Mouse (Mus musculus) lung, embryonic 15.5 days (tissue): ENCODE measurements around the gene Lypd9. TPM values are rescaled to one million over a fixed set of nuclear protein-coding genes. Genes with fewer than 3 reads are reported as not detected.
"Not testable (repeated sequence)": the region's sequence is repeated elsewhere in the genome, so short reads cannot be mapped to it uniquely, and the experiment has no call there.

Experiments
- ATAC-seq: fragments of 200-750 bp; cut with Nextera tagmentation; 2 replicates; pipeline ENCODE4 v1.8.0; 2017; ENCODE audit warnings: moderate number of reproducible peaks, borderline replicate concordance; ENCODE audit not compliant: low FRiP score, low TSS enrichment; ENCODE audit errors: extremely low read depth
- H3K27ac ChIP-seq: fragments of 300-500 bp; sonication (generic); 2 replicates; pipeline ENCODE4 v1.5.1; 2015; ENCODE audit warnings: moderate library complexity, mild to moderate bottlenecking, inconsistent platforms
- H3K27me3 ChIP-seq: fragments of 300-500 bp; sonication (generic); 2 replicates; pipeline ENCODE4 v1.6.1; 2015; ENCODE audit warnings: inconsistent platforms
- H3K36me3 ChIP-seq: fragments of 300-500 bp; sonication (generic); 2 replicates; pipeline ENCODE4 v1.6.1; 2015; ENCODE audit warnings: inconsistent platforms
- H3K4me1 ChIP-seq: fragments of 300-500 bp; sonication (generic); 2 replicates; pipeline ENCODE4 v1.6.1; 2015; ENCODE audit warnings: inconsistent platforms
- H3K4me2 ChIP-seq: fragments of 300-500 bp; sonication (generic); 2 replicates; pipeline ENCODE4 v1.6.1; 2015; ENCODE audit warnings: inconsistent platforms, mild to moderate bottlenecking, moderate library complexity
- H3K4me3 ChIP-seq: fragments of 300-500 bp; sonication (generic); 2 replicates; pipeline ENCODE4 v1.5.1; 2015; ENCODE audit warnings: mild to moderate bottlenecking, inconsistent platforms
- H3K9ac ChIP-seq: fragments of 300-500 bp; sonication (generic); 2 replicates; pipeline ENCODE4 v1.6.1; 2015; ENCODE audit warnings: inconsistent platforms
- H3K9me3 ChIP-seq: fragments of 300-500 bp; sonication (generic); 2 replicates; pipeline ENCODE4 v1.6.1; 2016; ENCODE audit warnings: inconsistent platforms
- WGBS: fragments of 180-500 bp; shearing (Covaris S2); methylation state at CpG from one replicate; pipeline ENCODE4 v1.1.7; 2015; 5-methylcytosine and 5-hydroxymethylcytosine counted together
- polyA plus RNA-seq: library from polyadenylated mRNA; unstranded; fragments of >200 nt; fragmentation: Nextera tagmentation; extraction: Ambion mirVana; gene quantifications from 2 replicates; pipeline ENCODE4 v1.2.1, GENCODE M21; 2015

The Lypd9 gene
- not detected in 2 replicates for polyA plus RNA-seq

GRCm38 (mm10) chr11:58452759-58453158 is at the start of gene Lypd9:
TSS of gene Lypd9 (minus strand) at chr11:58452923.
- Histone ChIP-seq H3K4me1 (no peaks in the 10 kb centered on the region), H3K27ac (no peak within 1 kb of the TSS), H3K4me3 (no peak within 1 kb of the TSS), H3K27me3 (no peaks in the 10 kb centered on the region), H3K4me2 (no peak within 1 kb of the TSS), H3K9ac (no peak within 1 kb of the TSS), H3K36me3 (no peaks in the 10 kb centered on the region), H3K9me3 (no peaks in the 10 kb centered on the region)
- WGBS = 95% methylated on average over 9 of the region's 9 CpGs
- ATAC-seq = no peak

- not testable (repeated sequence) for H3K4me2 ChIP-seq
These were observed 49.7 kb upstream of the Lypd9 start, which contains the start of gene Olfr331 for GRCm38 (mm10) chr11:58502472-58502871. TSS of gene Olfr331 (minus strand) at chr11:58502572.

DNA sequence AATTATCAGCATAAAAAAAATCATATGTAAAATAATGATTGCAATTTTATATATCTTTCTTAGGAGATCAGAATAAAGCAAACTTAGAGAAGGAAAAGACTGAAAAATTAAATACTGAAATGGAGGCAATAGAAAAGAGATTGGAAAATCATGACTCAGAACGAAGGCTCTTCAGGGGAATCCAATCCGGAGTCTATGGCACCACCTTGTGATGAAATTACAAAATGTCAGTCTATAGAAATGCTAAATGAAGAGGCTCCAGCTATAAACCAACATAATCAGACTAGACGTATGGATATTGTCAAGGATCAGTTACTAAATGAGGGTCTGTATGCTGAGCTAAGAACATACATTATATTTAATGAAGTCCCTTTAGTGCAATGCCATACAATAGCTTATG is 46.6 kb upstream of the Lypd9 start:
- Histone ChIP-seq H3K36me3 (no peaks in the 10 kb centered on the region), H3K9me3 (no peaks in the 10 kb centered on the region), H3K9ac (no peak overlapping the region), H3K4me3 (no peak overlapping the region), H3K27me3 (no peaks in the 10 kb centered on the region), H3K27ac (no peak overlapping the region), H3K4me1 (no peaks in the 10 kb centered on the region), H3K4me2 (no peak overlapping the region)
- 28% methylated on average over 3 of the region's 3 CpGs for WGBS
- ATAC-seq = no peak

More at GRCm38 (mm10) chr11:58502472-58502871, 49.7 kb upstream of the Lypd9 start, which contains the start of gene Olfr331:
- H3K9me3 ChIP-seq, ATAC-seq, H3K27me3 ChIP-seq, H3K9ac ChIP-seq, H3K4me1 ChIP-seq, H3K36me3 ChIP-seq, H3K4me3 ChIP-seq, H3K27ac ChIP-seq: not testable (repeated sequence)

DNA sequence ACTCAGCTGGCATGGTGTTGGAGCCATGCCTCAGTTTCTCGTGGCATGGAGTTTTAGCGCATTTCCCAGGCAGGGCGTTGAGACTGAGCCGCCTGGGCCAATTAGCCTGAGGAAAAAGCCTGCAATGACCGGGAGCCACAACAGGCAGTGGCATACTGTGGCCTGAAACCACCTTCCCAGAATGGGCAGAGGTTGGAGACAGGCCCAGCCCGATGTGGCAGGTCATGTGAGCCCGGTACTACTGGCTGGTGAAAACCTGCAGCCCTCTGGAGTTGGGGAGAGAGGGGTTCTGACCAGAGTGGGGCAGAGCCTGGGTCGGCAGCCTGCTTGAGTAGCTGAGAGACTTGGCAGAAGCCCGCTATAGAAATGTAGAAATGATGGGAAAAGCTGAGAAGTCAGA is 46.0 kb upstream of the Lypd9 start:
- Histone ChIP-seq H3K4me2 (no peak overlapping the region), H3K4me1 (no peaks in the 10 kb centered on the region), H3K36me3 (no peaks in the 10 kb centered on the region), H3K27ac (no peak overlapping the region), H3K4me3 (no peak overlapping the region), H3K9ac (no peak overlapping the region), H3K27me3 (no peaks in the 10 kb centered on the region), H3K9me3 (no peaks in the 10 kb centered on the region)
- WGBS = 78% methylated on average over 9 of the region's 9 CpGs
- no peak for ATAC-seq

- 66% methylated on average over 2 of the region's 2 CpGs for WGBS
- no peak for ATAC-seq
- no peaks in the 10 kb centered on the region for H3K27me3 ChIP-seq
These were observed 39.7 kb upstream of the Lypd9 start, which contains the start of gene Olfr332 for GRCm38 (mm10) chr11:58492455-58492854. TSS of gene Olfr332 (minus strand) at chr11:58492555.

DNA sequence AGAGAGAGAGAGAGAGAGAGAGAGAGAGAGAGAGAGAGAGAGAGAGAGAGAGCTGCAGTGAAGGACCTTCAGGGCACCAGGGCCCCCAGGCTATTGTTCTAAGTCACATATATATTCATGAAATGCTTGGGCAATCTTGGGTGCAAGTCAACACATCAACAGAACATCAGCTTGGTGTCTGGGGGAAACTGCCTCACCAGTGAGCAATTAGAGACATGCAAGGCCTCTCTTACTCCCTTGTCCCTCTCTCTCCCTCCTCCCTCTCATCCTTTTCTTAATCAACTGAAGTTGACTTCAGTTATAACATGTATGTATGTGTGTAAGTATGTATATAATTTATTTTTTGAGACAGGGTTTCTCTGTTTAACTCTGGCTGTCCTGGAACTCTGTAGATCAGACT is 9.4 kb upstream of the Lypd9 start, which contains the start of gene Olfr30:
Olfr30 (minus strand) TSS at position 101 of the 400 bp plus-strand sequence.
- Histone ChIP-seq H3K9ac (no peak within 1 kb of the TSS), H3K27me3 (no peaks in the 10 kb centered on the region), H3K9me3 (no peaks in the 10 kb centered on the region), H3K36me3 (no peaks in the 10 kb centered on the region), H3K4me3 (no peak within 1 kb of the TSS), H3K4me2 (no peak within 1 kb of the TSS), H3K4me1 (no peaks in the 10 kb centered on the region), H3K27ac (no peak within 1 kb of the TSS)
- no peak for ATAC-seq

More at GRCm38 (mm10) chr11:58492455-58492854, 39.7 kb upstream of the Lypd9 start, which contains the start of gene Olfr332:
- H3K27ac ChIP-seq = no peak within 1 kb of the TSS
- no peaks in the 10 kb centered on the region for H3K36me3 ChIP-seq
- H3K4me2 ChIP-seq = no peak within 1 kb of the TSS
- H3K9ac ChIP-seq = no peak within 1 kb of the TSS
- no peaks in the 10 kb centered on the region for H3K4me1 ChIP-seq
- H3K9me3 ChIP-seq = no peaks in the 10 kb centered on the region
- H3K4me3 ChIP-seq = no peak within 1 kb of the TSS

DNA sequence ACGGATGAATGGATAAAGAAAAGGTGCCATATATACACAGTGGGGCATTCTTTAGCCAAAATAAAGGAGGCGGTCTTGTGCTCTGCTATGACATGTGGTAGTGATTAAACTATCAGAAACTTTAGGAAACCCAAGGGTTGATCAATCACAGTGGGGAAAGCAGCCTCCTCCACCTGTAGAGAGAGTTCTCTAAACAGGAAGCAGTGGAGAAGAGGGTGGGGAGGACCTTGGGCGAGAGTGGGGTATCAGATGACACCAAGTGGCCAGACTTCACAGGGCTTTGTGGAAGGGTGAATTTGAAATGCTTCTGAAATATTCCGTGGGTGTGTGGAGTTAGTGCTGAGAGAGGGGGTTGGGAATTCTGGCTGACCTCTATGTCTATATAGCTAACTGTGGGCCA is 869 bp upstream of the Lypd9 start:
- H3K27me3 ChIP-seq = no peaks in the 10 kb centered on the region
- no peaks in the 10 kb centered on the region for H3K36me3 ChIP-seq
- H3K4me2 ChIP-seq = no peak overlapping the region
- H3K9me3 ChIP-seq = no peaks in the 10 kb centered on the region
- H3K4me1 ChIP-seq = no peaks in the 10 kb centered on the region
- WGBS = 33% methylated on average over 4 of the region's 4 CpGs
- no peak for ATAC-seq
- no peak overlapping the region for H3K4me3 ChIP-seq
- H3K9ac ChIP-seq = no peak overlapping the region
- no peak overlapping the region for H3K27ac ChIP-seq

DNA sequence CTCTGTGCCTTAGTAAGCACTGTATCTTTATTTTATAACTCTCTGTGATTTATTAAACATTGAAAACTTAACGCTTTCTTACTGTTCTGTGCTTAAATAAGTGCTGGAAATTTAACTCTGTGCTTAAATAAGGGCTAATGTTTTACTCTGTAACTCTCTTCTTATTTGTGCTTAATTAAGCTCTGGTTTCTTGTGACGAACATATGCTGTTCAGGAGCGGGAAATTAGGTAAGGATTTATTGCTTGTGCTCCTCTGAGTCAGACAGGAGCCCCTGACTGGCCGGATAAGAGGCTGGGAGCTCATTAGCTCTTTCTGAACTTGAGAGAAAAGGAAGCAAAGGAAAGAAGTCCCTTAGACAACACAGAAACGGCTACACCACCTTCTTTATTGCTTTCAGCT is 14.9 kb downstream of the Lypd9 start:
- Histone ChIP-seq H3K4me1 (no peaks in the 10 kb centered on the region), H3K36me3 (no peaks in the 10 kb centered on the region), H3K4me3 (no peak overlapping the region), H3K9me3 (no peaks in the 10 kb centered on the region), H3K9ac (no peak overlapping the region), H3K27ac (no peak overlapping the region), H3K4me2 (no peak overlapping the region), H3K27me3 (no peaks in the 10 kb centered on the region)
- 37% methylated on average over 5 of the region's 5 CpGs for WGBS
- ATAC-seq = no peak

DNA sequence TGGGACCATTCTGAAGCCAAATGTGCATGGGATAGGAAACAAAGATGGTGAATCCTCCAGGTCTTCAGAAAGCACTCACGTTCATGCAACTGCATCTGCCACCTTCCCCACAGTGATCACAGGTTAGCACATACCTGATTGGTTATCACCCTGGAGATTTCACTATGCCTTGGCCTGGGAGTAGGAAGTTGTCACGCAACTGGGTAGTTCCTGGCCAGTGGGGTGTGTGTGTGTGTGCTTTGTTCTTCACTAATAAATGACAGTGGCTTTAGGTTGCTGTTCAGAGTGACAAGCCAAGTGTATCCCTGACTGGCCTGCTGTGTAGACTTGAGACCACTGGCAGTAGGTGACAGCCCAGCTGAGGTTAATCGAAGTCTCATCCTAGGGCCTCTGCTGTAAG is 20.5 kb downstream of the Lypd9 start, which contains the start of gene Gm12253:
Gm12253 (plus strand) TSS at position 301 of the 400 bp plus-strand sequence.
- no peaks in the 10 kb centered on the region for H3K9me3 ChIP-seq
- ATAC-seq = no peak
- no peak within 1 kb of the TSS for H3K9ac ChIP-seq
- no peak within 1 kb of the TSS for H3K27ac ChIP-seq
- H3K27me3 ChIP-seq = no peaks in the 10 kb centered on the region
- H3K4me2 ChIP-seq = no peak within 1 kb of the TSS
- H3K4me1 ChIP-seq = no peaks in the 10 kb centered on the region
- WGBS = 83% methylated on average over 3 of the region's 3 CpGs
- H3K36me3 ChIP-seq = no peaks in the 10 kb centered on the region
- no peak within 1 kb of the TSS for H3K4me3 ChIP-seq

GRCm38 (mm10) chr11:58420815-58421214 is 31.9 kb downstream of the Lypd9 start, which contains the start of gene 1810065E05Rik:
TSS of gene 1810065E05Rik (plus strand) at chr11:58421111.
- no peak within 1 kb of the TSS for H3K27ac ChIP-seq
- H3K4me2 ChIP-seq = no peak within 1 kb of the TSS
- no peaks in the 10 kb centered on the region for H3K9me3 ChIP-seq
- no peaks in the 10 kb centered on the region for H3K36me3 ChIP-seq
- H3K27me3 ChIP-seq = no peaks in the 10 kb centered on the region
- no peak within 1 kb of the TSS for H3K4me3 ChIP-seq
- WGBS = 19% methylated on average over 1 of the region's 1 CpGs
- H3K4me1 ChIP-seq = no peaks in the 10 kb centered on the region
- H3K9ac ChIP-seq = no peak within 1 kb of the TSS
- ATAC-seq = no peak

DNA sequence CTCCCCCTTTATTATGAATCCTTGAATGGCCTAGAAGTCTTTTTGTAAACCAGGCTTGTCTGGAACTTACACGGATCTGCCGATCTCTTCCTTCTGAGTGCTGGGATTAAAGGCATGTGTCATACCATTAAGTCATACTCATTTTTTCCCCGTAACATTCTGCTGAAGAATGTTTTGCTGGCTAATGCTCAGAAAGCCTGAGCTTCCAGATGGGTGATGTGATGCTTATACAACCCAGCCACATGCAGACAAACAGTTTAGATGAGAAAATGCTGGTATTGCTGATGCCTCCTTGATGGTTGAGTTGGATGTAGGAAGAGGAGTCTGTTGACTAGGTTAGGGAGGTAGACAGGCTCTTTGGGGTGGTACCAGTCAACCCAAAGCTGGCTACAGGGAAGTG is 34.4 kb downstream of the Lypd9 start:
- Histone ChIP-seq H3K4me1 (no peaks in the 10 kb centered on the region), H3K9me3 (no peaks in the 10 kb centered on the region), H3K27ac (no peak overlapping the region), H3K36me3 (no peaks in the 10 kb centered on the region), H3K9ac (no peak overlapping the region), H3K4me3 (no peak overlapping the region), H3K4me2 (no peak overlapping the region), H3K27me3 (no peaks in the 10 kb centered on the region)
- 48% methylated on average over 3 of the region's 3 CpGs for WGBS
- no peak for ATAC-seq

GRCm38 (mm10) chr11:58408066-58408465 is 44.7 kb downstream of the Lypd9 start:
- Histone ChIP-seq H3K27ac (no peak overlapping the region), H3K4me2 (no peak overlapping the region), H3K36me3 (no peaks in the 10 kb centered on the region), H3K4me3 (no peak overlapping the region), H3K9ac (no peak overlapping the region), H3K27me3 (no peaks in the 10 kb centered on the region), H3K9me3 (no peaks in the 10 kb centered on the region), H3K4me1 (no peaks in the 10 kb centered on the region)
- ATAC-seq = no peak
- 61% methylated on average over 3 of the region's 3 CpGs for WGBS

- no peaks in the 10 kb centered on the region for H3K27me3 ChIP-seq
- H3K9me3 ChIP-seq = no peaks in the 10 kb centered on the region
- H3K9ac ChIP-seq = no peak overlapping the region
- H3K36me3 ChIP-seq = no peaks in the 10 kb centered on the region
- WGBS = 52% methylated on average over 5 of the region's 5 CpGs
- no peak overlapping the region for H3K27ac ChIP-seq
- no peak overlapping the region for H3K4me3 ChIP-seq
- no peak for ATAC-seq
- H3K4me2 ChIP-seq = no peak overlapping the region
- no peaks in the 10 kb centered on the region for H3K4me1 ChIP-seq
These were observed 52.1 kb downstream of the Lypd9 start for GRCm38 (mm10) chr11:58400655-58401054.
